Mouse (Mus musculus): ENCODE data around the gene Gls. TPM values are rescaled to one million over a fixed set of nuclear protein-coding genes. Genes with fewer than 3 reads are reported as not detected.
A peak's percentile ranks its signal among the peaks of the same experiment; 100 is the strongest.

Gene Gls
- polyA plus RNA-seq, 1 experiment from 2014 or later, result 25.6 TPM

DNA sequence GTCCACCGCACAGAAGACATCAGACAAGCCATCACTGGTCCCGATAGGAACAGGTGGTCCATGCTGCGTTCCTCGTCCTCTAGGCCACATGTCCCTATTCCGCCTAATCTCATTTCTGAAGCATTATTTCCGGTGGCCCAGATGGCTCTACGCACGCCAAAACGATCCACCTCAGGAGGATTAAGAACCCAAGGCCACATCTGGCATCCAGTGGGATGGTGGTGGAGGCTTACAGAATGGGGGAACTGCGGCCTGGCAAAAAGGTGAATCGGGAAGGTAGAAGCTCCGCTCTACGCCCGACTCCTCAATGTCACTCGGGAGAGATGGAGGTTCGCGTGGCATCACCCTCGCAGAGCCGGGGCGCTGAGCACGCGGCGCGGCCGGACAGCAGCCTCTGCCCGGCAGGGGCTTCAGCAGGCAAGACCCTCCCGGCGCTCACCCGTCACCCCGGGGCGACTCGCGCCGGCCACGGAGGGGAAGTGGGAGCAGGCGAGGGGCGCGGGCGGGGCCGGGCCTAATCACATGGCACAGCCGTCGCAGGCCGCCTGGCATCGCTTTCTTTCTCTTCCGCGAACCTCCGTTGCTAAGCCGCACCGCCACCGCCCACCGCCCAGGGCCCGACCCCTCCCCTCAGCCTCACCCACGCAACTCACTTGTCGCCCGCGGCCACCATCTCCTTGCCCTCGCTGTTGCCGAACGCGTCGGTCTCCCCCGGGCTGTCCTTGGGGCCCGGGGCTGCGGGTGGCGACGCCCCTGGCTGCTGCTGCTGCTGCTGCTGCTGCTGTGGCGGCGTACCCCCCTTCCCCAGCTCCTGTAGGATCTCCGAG lies 880 bp downstream of the Gls start:
- peaks cover 7% of the 10 kb centered on the region for H3K4me1 ChIP-seq
- no peak for ATAC-seq (ENCODE audit: insufficient number of reproducible peaks, low FRiP score, low TSS enrichment, low read depth)
- H3K27ac ChIP-seq, result peak overlapping the region; percentile 96
- peak overlapping the region; percentile 96 for H3K9ac ChIP-seq
- under 1% methylated on average over 67 of the region's 69 CpGs for WGBS
- H3K4me3 ChIP-seq, result peak overlapping the region; percentile 96
- H3K27me3 ChIP-seq, result no peaks in the 10 kb centered on the region
- no peaks in the 10 kb centered on the region for H3K36me3 ChIP-seq
- H3K9me3 ChIP-seq, result no peaks in the 10 kb centered on the region
- H3K4me2 ChIP-seq, result peak overlapping the region; percentile 73

DNA sequence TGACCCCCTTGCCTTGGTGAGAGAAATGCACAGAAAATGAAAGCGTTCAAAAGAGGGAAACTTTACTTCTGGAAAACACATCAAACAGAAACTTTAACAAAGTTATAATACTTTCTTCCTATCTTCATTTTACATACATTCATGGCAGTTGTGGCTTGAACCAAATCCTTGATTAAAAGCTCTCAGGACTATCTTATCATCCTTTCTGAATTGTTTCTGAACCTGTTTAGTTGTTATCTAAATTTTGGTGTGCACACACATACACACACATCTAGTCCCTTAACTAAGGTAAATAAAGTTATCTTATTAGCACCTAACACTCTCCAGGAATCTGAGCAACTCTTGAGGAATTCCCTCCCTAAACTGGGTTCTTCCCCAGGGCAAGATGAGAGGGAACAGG lies 2.6 kb downstream of the Gls start:
- ATAC-seq (ENCODE audit: insufficient number of reproducible peaks, low FRiP score, low TSS enrichment, low read depth), result no peak
- Histone ChIP-seq H3K27me3 (no peaks in the 10 kb centered on the region), H3K4me1 (peaks cover 7% of the 10 kb centered on the region), H3K9ac (no peak overlapping the region), H3K9me3 (no peaks in the 10 kb centered on the region), H3K27ac (no peak overlapping the region), H3K4me2 (no peak overlapping the region), H3K4me3 (no peak overlapping the region), H3K36me3 (no peaks in the 10 kb centered on the region)
- WGBS, result 72% methylated on average over 1 of the region's 1 CpGs

DNA sequence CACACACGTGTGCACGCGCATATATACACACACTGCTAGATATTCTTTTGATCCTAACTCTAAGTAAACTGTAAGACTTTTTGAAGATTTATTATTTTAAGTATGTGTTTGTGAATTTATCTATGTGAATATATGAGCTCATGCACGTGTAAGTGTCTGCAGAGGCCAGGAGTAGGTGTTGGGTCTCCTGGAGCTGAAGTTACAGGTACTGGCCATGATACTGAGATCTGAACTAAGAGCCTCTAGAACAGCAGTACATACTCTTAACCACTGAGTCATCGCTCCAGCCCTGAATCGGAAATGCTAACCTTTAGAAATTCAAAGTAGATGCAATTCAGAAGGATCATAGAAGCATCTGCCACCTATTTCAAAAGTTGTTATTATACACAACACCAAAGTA lies 4.9 kb downstream of the Gls start:
- Histone ChIP-seq H3K4me1 (peaks cover 7% of the 10 kb centered on the region), H3K27ac (no peak overlapping the region), H3K4me2 (no peak overlapping the region), H3K27me3 (no peaks in the 10 kb centered on the region), H3K9ac (no peak overlapping the region), H3K4me3 (no peak overlapping the region), H3K9me3 (no peaks in the 10 kb centered on the region), H3K36me3 (no peaks in the 10 kb centered on the region)
- 80% methylated on average over 6 of the region's 6 CpGs for WGBS
- ATAC-seq (ENCODE audit: insufficient number of reproducible peaks, low FRiP score, low TSS enrichment, low read depth), result no peak

DNA sequence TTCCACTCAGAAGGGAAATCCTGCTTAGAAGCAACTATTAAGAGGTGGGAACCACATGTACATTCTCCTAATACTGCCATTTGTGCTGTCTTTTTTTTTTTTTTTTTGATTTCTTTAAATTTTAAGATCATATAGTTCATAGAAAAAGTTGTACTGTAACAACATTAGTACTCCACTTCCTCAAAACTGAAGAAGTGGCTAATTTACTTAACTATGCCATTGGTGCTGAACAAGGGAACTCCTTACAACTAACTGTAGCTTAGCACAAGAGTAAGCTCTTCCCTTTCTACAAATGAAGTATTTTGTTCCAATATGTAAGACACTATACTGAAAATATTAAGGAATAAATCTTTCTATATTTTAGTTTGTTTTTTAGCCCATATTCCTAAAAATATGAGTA lies 6.6 kb downstream of the Gls start:
- H3K4me1 ChIP-seq, result peaks cover 7% of the 10 kb centered on the region
- H3K36me3 ChIP-seq, result no peaks in the 10 kb centered on the region
- H3K4me2 ChIP-seq, result no peak overlapping the region
- no peak for ATAC-seq (ENCODE audit: insufficient number of reproducible peaks, low FRiP score, low TSS enrichment, low read depth)
- no peak overlapping the region for H3K9ac ChIP-seq
- no peaks in the 10 kb centered on the region for H3K9me3 ChIP-seq
- H3K27ac ChIP-seq, result no peak overlapping the region
- H3K4me3 ChIP-seq, result no peak overlapping the region
- H3K27me3 ChIP-seq, result no peaks in the 10 kb centered on the region

DNA sequence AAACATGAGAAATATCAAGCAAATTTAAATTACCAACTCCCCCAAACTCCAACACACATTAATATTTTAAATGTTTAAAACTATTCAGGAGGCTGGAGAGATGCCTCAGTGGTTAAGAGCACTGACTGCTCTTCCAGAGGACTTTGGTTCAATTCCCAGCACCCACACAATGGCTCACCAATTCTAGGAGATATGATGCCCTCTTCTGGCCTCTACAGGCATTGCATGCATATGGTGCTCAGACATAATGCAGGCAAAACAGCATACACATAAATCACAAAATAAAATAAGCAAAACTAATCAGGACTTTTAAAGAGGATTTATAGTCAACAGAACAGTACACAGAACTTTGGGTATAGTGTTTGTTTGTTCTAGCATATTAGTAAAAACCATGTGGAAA lies 16.3 kb downstream of the Gls start:
- Histone ChIP-seq H3K9ac (no peak overlapping the region), H3K4me1 (no peaks in the 10 kb centered on the region), H3K27me3 (no peaks in the 10 kb centered on the region), H3K4me3 (no peak overlapping the region), H3K36me3 (no peaks in the 10 kb centered on the region), H3K27ac (no peak overlapping the region), H3K9me3 (no peaks in the 10 kb centered on the region), H3K4me2 (no peak overlapping the region)
- no peak for ATAC-seq (ENCODE audit: insufficient number of reproducible peaks, low FRiP score, low TSS enrichment, low read depth)

DNA sequence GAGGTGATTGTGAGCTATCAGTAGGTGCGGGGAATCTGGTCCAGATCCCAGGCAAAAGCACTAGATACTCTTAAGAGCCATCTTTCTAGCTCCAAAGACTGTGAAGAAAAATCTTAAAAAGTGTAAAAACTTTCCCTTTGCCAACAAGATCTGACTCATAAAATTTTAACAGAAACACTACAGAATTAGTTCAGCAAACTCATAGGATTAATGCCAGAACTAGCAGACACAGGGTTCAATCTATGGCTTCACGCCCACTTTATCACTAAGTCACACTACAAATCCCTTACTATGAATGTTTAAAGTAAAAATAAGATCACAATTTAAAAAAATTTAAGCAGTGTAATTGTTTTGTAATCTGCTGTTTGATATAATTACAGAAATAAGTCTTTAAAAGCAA lies 50.0 kb downstream of the Gls start:
- no peak overlapping the region for H3K4me3 ChIP-seq
- no peaks in the 10 kb centered on the region for H3K27me3 ChIP-seq
- ATAC-seq (ENCODE audit: insufficient number of reproducible peaks, low FRiP score, low TSS enrichment, low read depth), result no peak
- no peak overlapping the region for H3K9ac ChIP-seq
- no peaks in the 10 kb centered on the region for H3K9me3 ChIP-seq
- no peak overlapping the region for H3K27ac ChIP-seq
- H3K36me3 ChIP-seq, result peaks cover 3% of the 10 kb centered on the region; the same call in 1 of the 2 replicates
- 75% methylated on average over 2 of the region's 2 CpGs for WGBS
- no peaks in the 10 kb centered on the region for H3K4me1 ChIP-seq
- H3K4me2 ChIP-seq, result no peak overlapping the region

DNA sequence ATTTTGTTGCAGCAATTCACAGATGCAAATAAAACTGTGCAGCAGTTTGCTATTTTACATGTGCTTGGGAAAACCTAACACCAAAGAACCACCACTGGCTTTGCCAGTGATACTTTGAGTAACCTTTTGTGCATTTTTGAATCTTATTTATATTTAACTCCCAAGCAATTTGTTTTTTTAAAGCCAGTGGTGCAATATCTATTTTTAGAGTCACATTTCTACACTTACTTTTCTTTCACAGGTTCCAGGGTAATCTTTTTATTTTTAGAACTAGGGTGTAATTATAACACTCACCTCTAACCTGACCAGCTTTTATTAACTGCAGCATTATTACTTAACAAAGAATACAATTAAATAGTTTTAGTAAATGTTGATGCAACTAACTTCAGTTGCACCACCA lies 51.0 kb downstream of the Gls start:
- no peaks in the 10 kb centered on the region for H3K27me3 ChIP-seq
- H3K9ac ChIP-seq, result no peak overlapping the region
- H3K4me2 ChIP-seq, result no peak overlapping the region
- no peak for ATAC-seq (ENCODE audit: insufficient number of reproducible peaks, low FRiP score, low TSS enrichment, low read depth)
- no peak overlapping the region for H3K27ac ChIP-seq
- no peaks in the 10 kb centered on the region for H3K9me3 ChIP-seq
- no peaks in the 10 kb centered on the region for H3K4me1 ChIP-seq
- H3K4me3 ChIP-seq, result no peak overlapping the region
- H3K36me3 ChIP-seq, result no peaks in the 10 kb centered on the region

DNA sequence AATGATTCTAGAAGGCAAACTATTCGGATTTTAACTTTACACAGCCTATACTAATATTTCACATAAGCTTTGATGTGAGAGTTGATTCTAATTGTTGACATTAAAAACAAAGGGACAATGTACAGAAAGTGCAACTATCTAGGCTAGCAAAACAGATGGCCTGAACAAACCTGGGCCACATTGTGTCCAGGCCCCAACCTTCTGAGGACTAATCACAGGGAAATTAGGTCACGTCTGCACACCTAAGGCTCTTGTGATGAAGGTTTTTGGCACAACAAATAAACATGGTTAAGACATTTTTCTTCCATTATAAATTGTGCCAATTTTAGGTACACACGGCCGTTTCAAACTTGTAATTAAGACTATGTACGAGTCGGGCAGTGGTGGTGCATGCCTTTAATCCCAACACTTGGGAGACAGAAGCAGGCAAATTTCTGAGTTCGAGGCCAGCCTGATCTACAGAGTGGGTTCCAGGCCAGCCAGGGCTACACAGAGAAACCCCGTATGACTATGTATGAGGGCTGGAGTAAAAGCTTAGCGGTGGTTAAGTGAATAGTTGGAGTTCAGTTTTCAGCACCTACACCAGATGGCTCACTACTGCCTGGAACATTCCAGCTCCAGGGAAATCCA lies 53.0 kb downstream of the Gls start:
- no peak overlapping the region for H3K27ac ChIP-seq
- H3K4me1 ChIP-seq, result peaks cover 7% of the 10 kb centered on the region; the same call in 1 of the 2 replicates
- H3K4me2 ChIP-seq, result no peak overlapping the region
- no peak for ATAC-seq (ENCODE audit: insufficient number of reproducible peaks, low FRiP score, low TSS enrichment, low read depth)
- H3K9me3 ChIP-seq, result no peaks in the 10 kb centered on the region
- H3K9ac ChIP-seq, result no peak overlapping the region
- no peak overlapping the region for H3K4me3 ChIP-seq
- WGBS, result 87% methylated on average over 9 of the region's 9 CpGs
- no peaks in the 10 kb centered on the region for H3K27me3 ChIP-seq
- H3K36me3 ChIP-seq, result no peaks in the 10 kb centered on the region

DNA sequence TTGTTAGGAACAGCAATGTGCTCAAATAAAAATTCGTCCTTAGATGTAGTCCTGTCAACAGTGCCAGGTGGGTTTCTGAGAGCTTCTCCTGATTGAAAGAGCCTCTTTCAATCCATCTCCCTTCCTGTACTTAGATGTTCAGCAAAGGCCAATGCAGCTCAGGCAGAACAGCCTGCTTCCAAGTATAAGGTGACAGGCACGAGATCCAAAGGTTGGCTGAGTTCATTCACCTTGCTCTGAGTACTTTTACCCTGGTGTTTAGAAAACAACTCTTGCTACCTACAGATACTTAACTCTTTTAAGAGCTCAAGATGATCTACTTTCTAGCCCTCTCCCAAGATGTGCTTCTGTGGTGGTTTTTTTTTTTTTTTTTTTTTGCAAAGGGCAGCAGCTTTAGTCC lies 56.0 kb downstream of the Gls start:
- no peak overlapping the region for H3K4me3 ChIP-seq
- H3K4me1 ChIP-seq, result peaks cover 7% of the 10 kb centered on the region; the same call in 1 of the 2 replicates
- H3K27ac ChIP-seq, result no peak overlapping the region
- no peak overlapping the region for H3K9ac ChIP-seq
- H3K9me3 ChIP-seq, result no peaks in the 10 kb centered on the region
- H3K36me3 ChIP-seq, result no peaks in the 10 kb centered on the region
- no peak for ATAC-seq (ENCODE audit: insufficient number of reproducible peaks, low FRiP score, low TSS enrichment, low read depth)
- WGBS, result 61% methylated on average over 2 of the region's 2 CpGs
- H3K4me2 ChIP-seq, result no peak overlapping the region
- no peaks in the 10 kb centered on the region for H3K27me3 ChIP-seq

DNA sequence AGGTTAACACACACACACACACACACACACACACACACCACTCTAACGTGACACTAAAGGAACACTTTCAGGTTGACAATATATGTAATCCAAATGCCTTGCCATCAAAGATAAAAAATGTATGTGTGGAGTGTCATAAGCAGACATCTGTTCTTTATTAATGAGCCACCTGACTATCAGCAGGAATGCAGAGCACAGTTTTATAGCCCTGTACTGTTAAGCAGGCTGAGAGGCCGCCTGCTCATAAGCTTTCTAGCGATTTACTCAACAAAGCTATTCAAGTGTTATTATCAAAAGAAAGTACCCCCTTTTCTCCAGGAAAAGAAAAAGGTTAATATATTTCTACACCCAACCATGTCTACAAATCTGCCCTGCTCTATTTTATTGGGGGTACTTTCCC lies 57.0 kb downstream of the Gls start:
- H3K4me3 ChIP-seq, result no peak overlapping the region

DNA sequence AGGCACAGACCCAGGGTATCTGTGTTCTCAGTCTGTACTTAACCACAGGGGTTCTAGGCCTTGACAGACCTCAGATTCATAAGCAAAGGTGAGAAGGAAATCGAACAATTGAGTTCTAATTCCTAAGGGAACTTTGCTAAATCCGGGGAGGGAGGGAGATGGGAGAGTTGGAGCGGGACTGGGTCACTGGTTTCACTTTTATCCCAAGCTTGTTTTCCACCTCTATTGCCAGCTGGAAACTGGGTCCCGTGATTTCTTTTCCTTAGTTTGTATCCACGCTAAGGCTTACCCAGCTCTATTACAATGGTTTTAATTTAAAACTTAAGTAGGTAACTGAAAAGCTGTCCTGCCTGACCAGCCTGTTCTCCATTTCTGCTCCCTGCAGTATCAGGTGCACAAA lies 57.7 kb downstream of the Gls start:
- Histone ChIP-seq H3K4me2 (no peak overlapping the region), H3K9ac (no peak overlapping the region), H3K9me3 (no peaks in the 10 kb centered on the region), H3K27me3 (no peaks in the 10 kb centered on the region), H3K36me3 (no peaks in the 10 kb centered on the region), H3K4me3 (no peak overlapping the region), H3K27ac (no peak overlapping the region), H3K4me1 (peaks cover 12% of the 10 kb centered on the region; the same call in 1 of the 2 replicates)
- WGBS, result 41% methylated on average over 5 of the region's 5 CpGs
- ATAC-seq (ENCODE audit: insufficient number of reproducible peaks, low FRiP score, low TSS enrichment, low read depth), result no peak

More for the DNA sequence above, 57.0 kb downstream of the Gls start:
- whole genome bisulfite sequencing, result 10% methylated on average over 3 of the region's 3 CpGs
- no peak overlapping the region for H3K9ac ChIP-seq
- no peak for ATAC-seq (ENCODE audit: insufficient number of reproducible peaks, low FRiP score, low TSS enrichment, low read depth)
- no peaks in the 10 kb centered on the region for H3K27me3 ChIP-seq
- H3K27ac ChIP-seq, result no peak overlapping the region
- H3K36me3 ChIP-seq, result no peaks in the 10 kb centered on the region
- no peak overlapping the region for H3K4me2 ChIP-seq
- H3K4me1 ChIP-seq, result peaks cover 9% of the 10 kb centered on the region; the same call in 1 of the 2 replicates
- H3K9me3 ChIP-seq, result no peaks in the 10 kb centered on the region

DNA sequence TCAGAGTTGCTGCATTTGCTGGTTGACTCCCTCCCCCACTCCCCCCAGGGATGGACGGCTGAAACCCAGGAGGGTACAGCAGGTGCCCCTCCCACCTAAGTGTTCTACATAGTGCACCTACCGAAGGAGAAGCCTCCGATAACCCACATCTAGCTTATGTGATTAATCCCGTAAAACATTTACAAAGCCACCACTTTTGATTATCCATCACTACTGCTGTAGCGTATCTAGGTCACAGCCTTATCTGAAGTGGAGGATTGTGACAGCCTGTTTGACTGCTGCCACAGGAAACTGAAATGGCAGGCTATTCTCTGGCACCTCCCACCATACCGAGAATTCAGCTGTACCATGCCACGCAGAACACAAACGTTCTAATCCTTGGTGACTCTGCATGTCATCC lies 61.8 kb downstream of the Gls start:
- H3K27ac ChIP-seq, result no peak overlapping the region
- WGBS, result 66% methylated on average over 8 of the region's 8 CpGs
- no peak overlapping the region for H3K4me2 ChIP-seq

More for the DNA sequence above, 61.8 kb downstream of the Gls start:
- H3K9me3 ChIP-seq, result no peaks in the 10 kb centered on the region
- no peak for ATAC-seq (ENCODE audit: insufficient number of reproducible peaks, low FRiP score, low TSS enrichment, low read depth)
- no peak overlapping the region for H3K9ac ChIP-seq
- no peak overlapping the region for H3K4me3 ChIP-seq
- no peaks in the 10 kb centered on the region for H3K27me3 ChIP-seq
- no peaks in the 10 kb centered on the region for H3K36me3 ChIP-seq
- H3K4me1 ChIP-seq, result peaks cover 13% of the 10 kb centered on the region
